Mouse (Mus musculus): ENCODE measurements at regions not wholly inside any gene's neighbourhood (a gene's known extent, or its start where the extent isn't known, plus 50 kb on each side); places are given as distances from the start of the nearest gene placed in this dataset.

- H3K27ac ChIP-seq (ENCODE audit: low read length), result no peak overlapping the region
- H3K4me1 ChIP-seq (ENCODE audit: control insufficient read depth, low read depth, low read length), result no peaks in the 10 kb centered on the region
- WGBS (ENCODE audit: insufficient replicate concordance), result 82% methylated on average over 12 of the region's 12 CpGs
- H3K9me3 ChIP-seq (replicated peaks; ENCODE audit: control insufficient read depth, low read length), result no peaks in the 10 kb centered on the region
- H3K36me3 ChIP-seq (ENCODE audit: control insufficient read depth, insufficient read depth), result no peaks in the 10 kb centered on the region
- H3K4me3 ChIP-seq (ENCODE audit: low read depth, low read length), result no peak overlapping the region
- no peak for ATAC-seq (ENCODE audit: low read depth)
- H3K9ac ChIP-seq (ENCODE audit: low read depth, low read length), result no peak overlapping the region
- no peak overlapping the region for H3K4me2 ChIP-seq (ENCODE audit: low read depth, low read length)
- H3K27me3 ChIP-seq (ENCODE audit: control insufficient read depth, insufficient read depth, low read depth, low read length), result no peaks in the 10 kb centered on the region
Measured at GRCm38 (mm10) chr15:96829941-96830340, 130.4 kb upstream of the Slc38a2 start.

- Histone ChIP-seq H3K9me3 (replicated peaks; ENCODE audit: control insufficient read depth, low read length) (no peaks in the 10 kb centered on the region), H3K27ac (ENCODE audit: low read length) (no peak overlapping the region), H3K4me1 (ENCODE audit: control insufficient read depth, low read depth, low read length) (no peaks in the 10 kb centered on the region), H3K4me3 (ENCODE audit: low read depth, low read length) (no peak overlapping the region), H3K4me2 (ENCODE audit: low read depth, low read length) (no peak overlapping the region), H3K36me3 (ENCODE audit: control insufficient read depth, insufficient read depth) (no peaks in the 10 kb centered on the region), H3K27me3 (ENCODE audit: control insufficient read depth, insufficient read depth, low read depth, low read length) (no peaks in the 10 kb centered on the region), H3K9ac (ENCODE audit: low read depth, low read length) (no peak overlapping the region)
- WGBS (ENCODE audit: insufficient replicate concordance), result 67% methylated on average over 8 of the region's 8 CpGs
- no peak for ATAC-seq (ENCODE audit: low read depth)
Measured at GRCm38 (mm10) chr15:96828681-96829080, 129.2 kb upstream of the Slc38a2 start.

GRCm38 (mm10) chr15:96827931-96828330 is 128.4 kb upstream of the Slc38a2 start:
- Histone ChIP-seq H3K4me3 (ENCODE audit: low read depth, low read length) (no peak overlapping the region), H3K9ac (ENCODE audit: low read depth, low read length) (no peak overlapping the region), H3K36me3 (ENCODE audit: control insufficient read depth, insufficient read depth) (no peaks in the 10 kb centered on the region), H3K27me3 (ENCODE audit: control insufficient read depth, insufficient read depth, low read depth, low read length) (no peaks in the 10 kb centered on the region), H3K4me1 (ENCODE audit: control insufficient read depth, low read depth, low read length) (no peaks in the 10 kb centered on the region), H3K4me2 (ENCODE audit: low read depth, low read length) (no peak overlapping the region), H3K9me3 (replicated peaks; ENCODE audit: control insufficient read depth, low read length) (no peaks in the 10 kb centered on the region), H3K27ac (ENCODE audit: low read length) (no peak overlapping the region)
- ATAC-seq (ENCODE audit: low read depth), result no peak
- WGBS (ENCODE audit: insufficient replicate concordance), result 54% methylated on average over 8 of the region's 8 CpGs

GRCm38 (mm10) chr15:96818435-96818834 is 118.9 kb upstream of the Slc38a2 start:
- Histone ChIP-seq H3K9me3 (replicated peaks; ENCODE audit: control insufficient read depth, low read length) (no peaks in the 10 kb centered on the region), H3K4me3 (ENCODE audit: low read depth, low read length) (no peak overlapping the region), H3K9ac (ENCODE audit: low read depth, low read length) (no peak overlapping the region), H3K4me1 (ENCODE audit: control insufficient read depth, low read depth, low read length) (no peaks in the 10 kb centered on the region), H3K27me3 (ENCODE audit: control insufficient read depth, insufficient read depth, low read depth, low read length) (no peaks in the 10 kb centered on the region), H3K4me2 (ENCODE audit: low read depth, low read length) (no peak overlapping the region), H3K36me3 (ENCODE audit: control insufficient read depth, insufficient read depth) (no peaks in the 10 kb centered on the region), H3K27ac (ENCODE audit: low read length) (no peak overlapping the region)
- ATAC-seq (ENCODE audit: low read depth), result no peak
- 39% methylated on average over 7 of the region's 7 CpGs for WGBS (ENCODE audit: insufficient replicate concordance)

DNA sequence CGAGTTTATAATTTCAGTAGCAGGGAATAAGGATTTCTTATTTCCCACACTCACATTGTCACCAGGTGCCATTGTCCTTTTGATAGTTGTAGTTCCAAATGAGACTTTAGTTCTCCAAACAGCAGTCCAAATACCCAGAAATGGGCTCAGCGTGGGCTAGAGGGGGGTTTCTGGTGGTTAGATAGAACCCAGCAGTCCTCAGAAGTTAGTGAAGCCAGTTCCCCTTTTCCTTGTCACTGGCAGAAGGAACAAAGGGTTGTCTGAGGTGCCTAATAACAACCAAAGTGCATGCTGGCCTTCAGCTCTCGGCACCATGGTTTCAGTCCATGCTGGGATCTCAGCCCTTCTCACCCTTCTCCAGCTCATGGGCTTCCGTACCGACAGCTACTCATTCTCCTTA is 118.1 kb upstream of the Slc38a2 start:
- Histone ChIP-seq H3K4me3 (ENCODE audit: low read depth, low read length) (no peak overlapping the region), H3K4me1 (ENCODE audit: control insufficient read depth, low read depth, low read length) (no peaks in the 10 kb centered on the region), H3K36me3 (ENCODE audit: control insufficient read depth, insufficient read depth) (no peaks in the 10 kb centered on the region), H3K27me3 (ENCODE audit: control insufficient read depth, insufficient read depth, low read depth, low read length) (no peaks in the 10 kb centered on the region), H3K4me2 (ENCODE audit: low read depth, low read length) (no peak overlapping the region), H3K9ac (ENCODE audit: low read depth, low read length) (no peak overlapping the region), H3K9me3 (replicated peaks; ENCODE audit: control insufficient read depth, low read length) (no peaks in the 10 kb centered on the region), H3K27ac (ENCODE audit: low read length) (no peak overlapping the region)
- WGBS (ENCODE audit: insufficient replicate concordance), result 40% methylated on average over 5 of the region's 5 CpGs
- ATAC-seq (ENCODE audit: low read depth), result no peak

- H3K9me3 ChIP-seq (replicated peaks; ENCODE audit: control insufficient read depth, low read length), result no peaks in the 10 kb centered on the region
- H3K9ac ChIP-seq (ENCODE audit: low read depth, low read length), result no peak overlapping the region
- H3K36me3 ChIP-seq (ENCODE audit: control insufficient read depth, insufficient read depth), result no peaks in the 10 kb centered on the region
- no peak overlapping the region for H3K27ac ChIP-seq (ENCODE audit: low read length)
- H3K4me1 ChIP-seq (ENCODE audit: control insufficient read depth, low read depth, low read length), result no peaks in the 10 kb centered on the region
- H3K4me3 ChIP-seq (ENCODE audit: low read depth, low read length), result no peak overlapping the region
- WGBS (ENCODE audit: insufficient replicate concordance), result 33% methylated on average over 5 of the region's 5 CpGs
- H3K4me2 ChIP-seq (ENCODE audit: low read depth, low read length), result no peak overlapping the region
- no peaks in the 10 kb centered on the region for H3K27me3 ChIP-seq (ENCODE audit: control insufficient read depth, insufficient read depth, low read depth, low read length)
- no peak for ATAC-seq (ENCODE audit: low read depth)
Measured at GRCm38 (mm10) chr15:96816997-96817570, 117.6 kb upstream of the Slc38a2 start.

DNA sequence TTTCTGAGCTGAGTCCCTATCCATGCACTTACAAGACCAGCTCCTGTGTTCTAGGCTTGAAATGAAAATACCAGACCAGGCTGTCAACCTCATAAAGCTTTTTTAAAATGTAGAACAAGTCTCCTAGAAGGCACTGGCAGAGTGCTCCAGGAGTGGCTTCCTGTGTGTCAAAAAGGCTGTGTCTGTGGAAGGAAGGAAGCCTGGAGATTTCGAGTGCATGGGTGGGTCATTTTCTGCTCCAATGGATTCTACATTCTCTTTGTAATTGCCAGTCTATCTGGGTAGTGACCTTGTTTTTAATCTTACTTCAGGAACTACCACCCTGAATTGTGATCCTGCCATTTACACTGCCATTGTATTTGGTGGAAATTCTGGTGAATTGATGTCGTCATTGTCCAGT is 113.9 kb upstream of the Slc38a2 start:
- Histone ChIP-seq H3K9me3 (replicated peaks; ENCODE audit: control insufficient read depth, low read length) (no peaks in the 10 kb centered on the region), H3K4me3 (ENCODE audit: low read depth, low read length) (no peak overlapping the region), H3K27ac (ENCODE audit: low read length) (no peak overlapping the region), H3K4me2 (ENCODE audit: low read depth, low read length) (no peak overlapping the region), H3K4me1 (ENCODE audit: control insufficient read depth, low read depth, low read length) (no peaks in the 10 kb centered on the region), H3K36me3 (ENCODE audit: control insufficient read depth, insufficient read depth) (no peaks in the 10 kb centered on the region), H3K27me3 (ENCODE audit: control insufficient read depth, insufficient read depth, low read depth, low read length) (no peaks in the 10 kb centered on the region), H3K9ac (ENCODE audit: low read depth, low read length) (no peak overlapping the region)
- WGBS (ENCODE audit: insufficient replicate concordance), result 44% methylated on average over 2 of the region's 2 CpGs
- ATAC-seq (ENCODE audit: low read depth), result no peak

DNA sequence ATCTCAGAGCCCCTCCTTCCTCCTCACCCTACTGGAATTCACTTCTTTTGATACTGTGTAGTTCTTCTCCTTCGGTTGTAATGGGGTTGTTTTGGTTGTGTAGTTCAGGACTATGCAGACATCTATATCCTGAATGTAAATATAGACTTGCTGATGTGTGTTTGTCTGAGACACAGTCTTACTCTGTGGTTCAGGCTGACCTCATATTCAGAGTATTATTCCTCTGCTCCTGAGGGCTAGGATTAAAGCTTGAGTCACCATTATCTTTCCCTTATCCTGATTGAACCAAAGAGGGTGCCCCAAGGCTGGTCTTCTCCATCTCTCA is 103.2 kb upstream of the Slc38a2 start:
- no peak; the same call in 1 of the 2 replicates for ATAC-seq (ENCODE audit: low read depth)
- Histone ChIP-seq H3K4me3 (ENCODE audit: low read depth, low read length) (no peak overlapping the region), H3K4me2 (ENCODE audit: low read depth, low read length) (no peak overlapping the region), H3K4me1 (ENCODE audit: control insufficient read depth, low read depth, low read length) (peaks cover 5% of the 10 kb centered on the region; the same call in 1 of the 2 replicates), H3K9me3 (replicated peaks; ENCODE audit: control insufficient read depth, low read length) (no peaks in the 10 kb centered on the region), H3K27ac (ENCODE audit: low read length) (peak overlapping the region; percentile 41), H3K27me3 (ENCODE audit: control insufficient read depth, insufficient read depth, low read depth, low read length) (no peaks in the 10 kb centered on the region), H3K9ac (ENCODE audit: low read depth, low read length) (no peak overlapping the region), H3K36me3 (ENCODE audit: control insufficient read depth, insufficient read depth) (no peaks in the 10 kb centered on the region)
- WGBS (ENCODE audit: insufficient replicate concordance), result 38% methylated on average over 1 of the region's 1 CpGs

DNA sequence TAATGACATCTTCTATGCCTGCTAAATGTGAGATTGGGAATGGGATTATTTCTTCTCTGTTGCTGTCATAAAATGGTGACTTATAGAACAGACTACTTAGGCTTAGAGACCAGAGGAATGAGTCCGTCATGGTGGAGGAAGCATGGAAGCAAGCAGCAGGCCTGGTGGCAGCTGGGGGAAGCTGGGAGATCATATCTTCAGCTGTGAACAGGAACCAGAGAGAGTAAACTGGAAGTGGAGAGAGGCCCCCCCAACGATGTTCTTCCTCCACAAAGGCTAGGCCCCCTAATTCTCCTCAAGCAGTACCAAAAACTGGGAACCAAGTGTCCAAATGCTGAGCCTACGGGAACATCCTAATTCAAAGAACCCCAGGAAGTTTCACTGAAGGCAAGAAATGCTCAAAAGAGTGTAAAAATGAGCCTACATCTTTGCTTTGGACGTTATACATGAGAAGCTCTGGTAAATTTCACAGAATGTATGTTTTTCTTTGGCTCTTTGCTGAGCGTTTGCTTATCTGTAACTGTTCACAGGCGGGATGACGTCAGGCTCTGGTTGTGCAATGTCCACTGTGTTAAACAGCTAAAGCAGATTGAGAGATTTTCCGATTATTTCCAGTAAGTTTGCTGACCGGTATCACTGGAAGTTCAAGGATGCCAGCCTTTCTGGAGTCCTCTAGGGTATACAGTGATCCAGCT is 102.7 kb upstream of the Slc38a2 start:
- ATAC-seq (ENCODE audit: low read depth), result peak; percentile 73
- 17% methylated on average over 9 of the region's 9 CpGs for WGBS (ENCODE audit: insufficient replicate concordance)
- H3K27me3 ChIP-seq (ENCODE audit: control insufficient read depth, insufficient read depth, low read depth, low read length), result no peaks in the 10 kb centered on the region
- no peaks in the 10 kb centered on the region for H3K9me3 ChIP-seq (replicated peaks; ENCODE audit: control insufficient read depth, low read length)
- no peaks in the 10 kb centered on the region for H3K36me3 ChIP-seq (ENCODE audit: control insufficient read depth, insufficient read depth)
- peaks cover 5% of the 10 kb centered on the region; the same call in 1 of the 2 replicates for H3K4me1 ChIP-seq (ENCODE audit: control insufficient read depth, low read depth, low read length)
- no peak overlapping the region for H3K9ac ChIP-seq (ENCODE audit: low read depth, low read length)
- H3K4me3 ChIP-seq (ENCODE audit: low read depth, low read length), result no peak overlapping the region
- no peak overlapping the region for H3K4me2 ChIP-seq (ENCODE audit: low read depth, low read length)
- peak overlapping the region; percentile 41 for H3K27ac ChIP-seq (ENCODE audit: low read length)
